22 mouse cellular contexts compared by ENCODE assay signal in genomic region chr11:35947944-35948343, GRCm38 (mm10). TPM values are rescaled to one million over a fixed set of nuclear protein-coding genes. Genes with fewer than 3 reads are reported as not detected.
A peak's percentile ranks its signal among the peaks of the same experiment; 100 is the strongest.
DNase-seq lines count a peak whose midpoint lies in the region; ATAC-seq and TF ChIP-seq lines count a peak whose summit lies in the region.
"Had no signal": no experiment of that assay in that cellular context is flagged by ENCODE, and none has a peak within 500 bp of the region (broad histone marks: within the 10 kb centered on the region; RNA-seq: fewer than 3 reads in every experiment).

No protein-coding gene starts in this region.

- H3K9ac ChIP-seq in heart, embryonic 13.5 days: no peak overlapping the region
- H3K9ac ChIP-seq in kidney, postnatal 0 days (ENCODE audit: low read depth, low read length): no peak overlapping the region
- no peak overlapping the region for H3K9ac ChIP-seq in midbrain, embryonic 12.5 days (replicated peaks)
- H3K9ac ChIP-seq in midbrain, embryonic 16.5 days (ENCODE audit: low read depth, low read length): no peak overlapping the region
- H3K9ac ChIP-seq: forebrain, postnatal 0 days; hindbrain, embryonic 13.5 days; limb, embryonic 13.5 days; liver, embryonic 13.5 days; midbrain, embryonic 15.5 days; neural tube, embryonic 15.5 days had no signal

- no peaks in the 10 kb centered on the region for H3K36me3 ChIP-seq in heart, embryonic 13.5 days
- H3K36me3 ChIP-seq in kidney, postnatal 0 days (ENCODE audit: insufficient read depth, low read length): no peaks in the 10 kb centered on the region
- H3K36me3 ChIP-seq in midbrain, embryonic 12.5 days: no peaks in the 10 kb centered on the region
- H3K36me3 ChIP-seq in midbrain, embryonic 16.5 days (ENCODE audit: control insufficient read depth, insufficient read depth, low read length): no peaks in the 10 kb centered on the region
- H3K36me3 ChIP-seq: heart, embryonic 10.5 days; hindbrain, embryonic 13.5 days; limb, embryonic 13.5 days; liver, embryonic 13.5 days; midbrain, embryonic 15.5 days; neural tube, embryonic 15.5 days had no signal

- no peaks in the 10 kb centered on the region for H3K27me3 ChIP-seq in heart, embryonic 13.5 days (replicated peaks)
- H3K27me3 ChIP-seq in kidney, postnatal 0 days (ENCODE audit: insufficient read depth, low read length): no peaks in the 10 kb centered on the region
- no peaks in the 10 kb centered on the region for H3K27me3 ChIP-seq in midbrain, embryonic 12.5 days
- no peaks in the 10 kb centered on the region for H3K27me3 ChIP-seq in midbrain, embryonic 16.5 days (ENCODE audit: control insufficient read depth, insufficient read depth, low read depth, low read length)
- H3K27me3 ChIP-seq: hindbrain, embryonic 13.5 days; limb, embryonic 13.5 days; liver, embryonic 13.5 days; midbrain, embryonic 15.5 days; neural tube, embryonic 15.5 days had no signal

- DNase-seq in heart, adult 8-10 months (ENCODE audit: low spot score): no peak
- DNase-seq in kidney, postnatal 0 days (ENCODE audit: low spot score): no peak
- no peak for DNase-seq in kidney, postnatal 10 days
- no peak for DNase-seq in right cerebral cortex, postnatal 25 days
- DNase-seq: B cell, adult 2 months; cerebellum, adult 18-20 months; cerebellum, postnatal 25 days; forebrain, postnatal 0 days; gastrocnemius, postnatal 36 days; heart, postnatal 10 days; kidney, adult 11 months; layer of hippocampus, postnatal 36 days; liver, embryonic 13.5 days; thymus, adult 2 months had no signal

- no peak for ATAC-seq in heart, embryonic 13.5 days (ENCODE audit: extremely low read depth, insufficient number of reproducible peaks, low FRiP score, low TSS enrichment)
- no peak for ATAC-seq in kidney, postnatal 0 days (replicated peaks; ENCODE audit: low FRiP score, low read depth)
- no peak for ATAC-seq in midbrain, embryonic 12.5 days (ENCODE audit: low FRiP score, low read depth)
- ATAC-seq in midbrain, embryonic 16.5 days: no peak
- ATAC-seq: forebrain, postnatal 0 days had no signal

- TF ChIP-seq CTCF in kidney, postnatal 0 days (IDR thresholded peaks at IDR 0.05; ENCODE audit: low read depth): no peak

- H3K4me3 ChIP-seq in heart, embryonic 13.5 days: no peak overlapping the region
- H3K4me3 ChIP-seq in kidney, postnatal 0 days (replicated peaks; ENCODE audit: low read depth, low read length): no peak overlapping the region
- H3K4me3 ChIP-seq in midbrain, embryonic 12.5 days: no peak overlapping the region
- H3K4me3 ChIP-seq in midbrain, embryonic 16.5 days (ENCODE audit: low read depth, low read length): no peak overlapping the region
- H3K4me3 ChIP-seq: heart, embryonic 10.5 days; hindbrain, embryonic 13.5 days; limb, embryonic 13.5 days; liver, embryonic 13.5 days; midbrain, embryonic 15.5 days; neural tube, embryonic 15.5 days had no signal

- H3K4me1 ChIP-seq in heart, embryonic 13.5 days: peaks cover 36% of the 10 kb centered on the region
- peaks cover 20% of the 10 kb centered on the region for H3K4me1 ChIP-seq in kidney, postnatal 0 days (replicated peaks; ENCODE audit: insufficient read depth, low read length)
- peaks cover 17% of the 10 kb centered on the region for H3K4me1 ChIP-seq in midbrain, embryonic 12.5 days
- peaks cover 3% of the 10 kb centered on the region for H3K4me1 ChIP-seq in midbrain, embryonic 16.5 days (ENCODE audit: control insufficient read depth, insufficient read depth, low read length)
- H3K4me1 ChIP-seq: midbrain, embryonic 15.5 days had no signal

- H3K27ac ChIP-seq in heart, embryonic 13.5 days (replicated peaks): 0 out of 2 replicates have a peak overlapping the region, but pooled peaks have one; percentile 6
- H3K27ac ChIP-seq in kidney, postnatal 0 days: peak overlapping the region; percentile 63
- H3K27ac ChIP-seq in midbrain, embryonic 12.5 days (replicated peaks): 0 out of 2 replicates have a peak overlapping the region, but pooled peaks have one; percentile 20
- no peak overlapping the region for H3K27ac ChIP-seq in midbrain, embryonic 16.5 days (ENCODE audit: low read length)
- H3K27ac ChIP-seq: heart, embryonic 10.5 days; hindbrain, embryonic 13.5 days; limb, embryonic 13.5 days; liver, embryonic 13.5 days; midbrain, embryonic 15.5 days; neural tube, embryonic 15.5 days had no signal

- no peak overlapping the region for H3K4me2 ChIP-seq in heart, embryonic 13.5 days
- H3K4me2 ChIP-seq in kidney, postnatal 0 days (ENCODE audit: low read length): no peak overlapping the region
- no peak overlapping the region for H3K4me2 ChIP-seq in midbrain, embryonic 12.5 days (replicated peaks)
- no peak overlapping the region for H3K4me2 ChIP-seq in midbrain, embryonic 16.5 days (ENCODE audit: low read length)
- H3K4me2 ChIP-seq: hindbrain, embryonic 13.5 days; limb, embryonic 13.5 days; liver, embryonic 13.5 days; midbrain, embryonic 15.5 days; neural tube, embryonic 15.5 days had no signal

- no peaks in the 10 kb centered on the region for H3K9me3 ChIP-seq in heart, embryonic 13.5 days
- H3K9me3 ChIP-seq in kidney, postnatal 0 days (replicated peaks; ENCODE audit: low read length): no peaks in the 10 kb centered on the region
- H3K9me3 ChIP-seq in midbrain, embryonic 12.5 days: no peaks in the 10 kb centered on the region
- no peaks in the 10 kb centered on the region for H3K9me3 ChIP-seq in midbrain, embryonic 16.5 days (replicated peaks; ENCODE audit: control insufficient read depth, low read length, poor library complexity, severe bottlenecking)
- H3K9me3 ChIP-seq: heart, embryonic 10.5 days; hindbrain, embryonic 13.5 days; limb, embryonic 13.5 days; liver, embryonic 13.5 days; midbrain, embryonic 15.5 days; neural tube, embryonic 15.5 days had no signal

- WGBS in heart, embryonic 13.5 days: 75% methylated on average over 9 of the region's 9 CpGs
- 69% methylated on average over 9 of the region's 9 CpGs for WGBS in kidney, postnatal 0 days
- 77% methylated on average over 9 of the region's 9 CpGs for WGBS in midbrain, embryonic 12.5 days
- 70% methylated on average over 9 of the region's 9 CpGs for WGBS in midbrain, embryonic 16.5 days

RNA-seq across cellular contexts. Expression of gene Wwc1, which starts 32.4 kb away (rescaled TPM):
- 1.0 and 1.1 TPM in 2 replicates for polyA plus RNA-seq in heart, embryonic 13.5 days (2015; fragmentation: Nextera tagmentation; extraction: Ambion mirVana)
- 1 to 10 TPM in 3 of 4 experiments, under 1 TPM in 1; 0.92 to 2.2 (median 1.6) TPM for total RNA-seq in heart, adult 8-10 months (2022)
- polyA plus RNA-seq in kidney, postnatal 0 days (2015; fragmentation: Nextera tagmentation; extraction: Ambion mirVana): 15.6 and 20.4 TPM in 2 replicates
- polyA plus RNA-seq in midbrain, embryonic 12.5 days (2016; fragmentation: Nextera tagmentation; extraction: Ambion mirVana): 7.4 and 8.3 TPM in 2 replicates
- polyA plus RNA-seq in midbrain, embryonic 16.5 days (2015; fragmentation: Nextera tagmentation; extraction: Ambion mirVana): 6.9 and 7.8 TPM in 2 replicates
